Mouse (Mus musculus) forebrain, embryonic 16.5 days (tissue): ENCODE data around the gene Cdh6. TPM values are rescaled to one million over a fixed set of nuclear protein-coding genes. Genes with fewer than 3 reads are reported as not detected.
A peak's percentile ranks its signal among the peaks of the same experiment; 100 is the strongest.

Source experiments
- ATAC-seq: fragments of 200-750 bp; cut with Nextera tagmentation; 2 replicates; pipeline ENCODE4 v1.8.0; 2017; ENCODE audit warnings: mild to moderate bottlenecking, moderate library complexity
- H3K27ac ChIP-seq: fragments of 300-500 bp; sonication (generic); 2 replicates; pipeline ENCODE4 v1.5.1; 2014; ENCODE audit warnings: low read length, control low read depth
- H3K27me3 ChIP-seq: fragments of 300-500 bp; sonication (generic); replicated peaks from 2 replicates; pipeline ENCODE4 v1.6.1; 2014; ENCODE audit warnings: low read length; ENCODE audit not compliant: control insufficient read depth, insufficient read depth
- H3K36me3 ChIP-seq: fragments of 300-500 bp; sonication (generic); 2 replicates; pipeline ENCODE4 v1.6.1; 2014; ENCODE audit not compliant: control insufficient read depth, insufficient read depth
- H3K4me1 ChIP-seq: fragments of 300-500 bp; sonication (generic); replicated peaks from 2 replicates; pipeline ENCODE4 v1.6.1; 2014; ENCODE audit warnings: low read length; ENCODE audit not compliant: control insufficient read depth, insufficient read depth
- H3K4me2 ChIP-seq: fragments of 300-500 bp; sonication (generic); 2 replicates; pipeline ENCODE4 v1.6.1; 2014; ENCODE audit warnings: mild to moderate bottlenecking, low read length, control low read depth
- H3K4me3 ChIP-seq: fragments of 300-500 bp; sonication (generic); replicated peaks from 2 replicates; pipeline ENCODE4 v1.5.1; 2014; ENCODE audit warnings: mild to moderate bottlenecking, low read length, control low read depth
- H3K9ac ChIP-seq: fragments of 300-500 bp; sonication (generic); replicated peaks from 2 replicates; pipeline ENCODE4 v1.6.1; 2014; ENCODE audit warnings: low read depth, low read length, control low read depth
- H3K9me3 ChIP-seq: fragments of 300-500 bp; sonication (generic); 2 replicates; pipeline ENCODE4 v1.6.1; 2016; ENCODE audit warnings: low read length; ENCODE audit not compliant: control insufficient read depth
- WGBS: fragments of 180-500 bp; shearing (Covaris S2); extraction: QIAGEN DNeasy Blood & Tissue Kit; methylation state at CpG from one replicate; pipeline ENCODE4 v1.1.7; 2014; 5-methylcytosine and 5-hydroxymethylcytosine counted together
- polyA plus RNA-seq: library from polyadenylated mRNA; unstranded; fragments of >200 nt; fragmentation: Nextera tagmentation; extraction: Ambion mirVana; gene quantifications from 2 replicates; pipeline ENCODE4 v1.2.1, GENCODE M21; 2015

Gene Cdh6
- polyA plus RNA-seq, 1 experiment from 2014 or later, result 11.5 TPM

DNA sequence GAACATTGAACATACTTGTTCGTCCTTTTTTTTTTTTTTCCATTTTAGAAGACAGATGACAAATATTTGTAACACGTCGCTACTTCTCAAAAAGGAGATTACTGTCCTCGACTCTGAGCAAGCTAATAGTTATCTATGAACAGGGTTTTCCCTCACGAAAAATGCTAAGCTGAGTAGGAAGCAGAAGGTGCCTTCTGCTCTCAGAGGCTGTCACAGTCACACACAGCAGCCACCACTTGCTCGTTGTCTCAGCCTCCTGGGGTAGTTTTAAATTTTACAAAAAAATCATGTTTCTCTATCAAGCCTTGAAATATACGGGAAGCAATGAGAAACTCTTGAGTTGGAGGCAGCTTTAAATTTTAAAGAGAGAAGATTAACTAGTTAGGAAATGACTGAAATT, 125.6 kb downstream of the Cdh6 start:
- no peaks in the 10 kb centered on the region for H3K4me1 ChIP-seq
- H3K9me3 ChIP-seq, result no peaks in the 10 kb centered on the region
- no peak overlapping the region for H3K9ac ChIP-seq
- H3K27me3 ChIP-seq, result no peaks in the 10 kb centered on the region
- 81% methylated on average over 7 of the region's 7 CpGs for WGBS
- no peak overlapping the region for H3K4me3 ChIP-seq
- no peak for ATAC-seq
- H3K36me3 ChIP-seq, result no peaks in the 10 kb centered on the region
- H3K27ac ChIP-seq, result no peak overlapping the region
- H3K4me2 ChIP-seq, result no peak overlapping the region

DNA sequence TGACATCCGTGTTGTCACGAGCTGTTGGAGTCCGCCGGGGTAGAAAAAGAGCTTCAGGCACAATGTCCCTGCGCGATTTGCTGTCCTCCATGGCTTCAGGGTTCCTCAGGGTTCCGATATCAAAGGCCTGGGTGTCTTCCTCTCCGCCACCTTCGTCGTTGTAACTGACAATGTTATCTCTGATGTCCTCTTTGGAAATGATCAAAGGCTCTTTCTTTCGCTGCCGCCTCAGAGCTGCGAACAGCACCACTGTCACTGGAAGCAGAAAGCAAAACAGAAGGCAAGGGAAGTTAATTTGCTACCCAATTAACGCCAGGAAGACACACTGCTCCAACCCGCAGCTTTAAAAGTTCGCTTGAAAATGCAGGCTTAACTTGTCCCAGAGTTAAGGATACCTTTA, 139.0 kb downstream of the Cdh6 start:
- ATAC-seq, result no peak
- H3K27me3 ChIP-seq, result no peaks in the 10 kb centered on the region
- H3K27ac ChIP-seq, result no peak overlapping the region
- no peaks in the 10 kb centered on the region for H3K9me3 ChIP-seq
- H3K4me2 ChIP-seq, result 0 out of 2 replicates have a peak overlapping the region, but pooled peaks have one; percentile 0
- 0 out of 2 replicates have a peak, but pooled peaks cover 2% of the 10 kb centered on the region for H3K36me3 ChIP-seq
- H3K4me3 ChIP-seq, result no peak overlapping the region
- H3K9ac ChIP-seq, result no peak overlapping the region
- H3K4me1 ChIP-seq, result no peaks in the 10 kb centered on the region
- 72% methylated on average over 16 of the region's 16 CpGs for WGBS

DNA sequence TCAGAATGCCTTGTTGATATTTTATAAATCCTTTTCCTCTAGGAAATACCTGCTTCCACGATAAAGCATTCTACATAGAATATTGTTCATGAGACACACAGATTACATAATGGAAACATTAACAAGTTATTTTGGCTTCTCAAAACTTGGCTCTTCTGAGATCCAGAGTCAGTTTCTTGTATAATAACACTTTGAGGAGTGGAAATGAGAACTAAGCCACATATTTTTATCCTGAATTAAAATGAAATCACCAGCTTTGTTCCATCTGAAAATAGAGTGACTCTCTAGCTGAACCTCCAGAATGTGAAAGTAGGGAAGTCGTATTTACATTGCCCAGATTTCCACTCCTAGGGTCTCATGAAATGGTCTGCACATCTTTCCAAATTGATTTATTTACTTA, 142.8 kb downstream of the Cdh6 start:
- Histone ChIP-seq H3K9me3 (no peaks in the 10 kb centered on the region), H3K27me3 (no peaks in the 10 kb centered on the region), H3K4me2 (no peak overlapping the region), H3K27ac (no peak overlapping the region), H3K9ac (no peak overlapping the region), H3K4me3 (no peak overlapping the region), H3K4me1 (no peaks in the 10 kb centered on the region), H3K36me3 (0 out of 2 replicates have a peak, but pooled peaks cover 2% of the 10 kb centered on the region)
- 83% methylated on average over 2 of the region's 2 CpGs for WGBS
- ATAC-seq, result no peak

DNA sequence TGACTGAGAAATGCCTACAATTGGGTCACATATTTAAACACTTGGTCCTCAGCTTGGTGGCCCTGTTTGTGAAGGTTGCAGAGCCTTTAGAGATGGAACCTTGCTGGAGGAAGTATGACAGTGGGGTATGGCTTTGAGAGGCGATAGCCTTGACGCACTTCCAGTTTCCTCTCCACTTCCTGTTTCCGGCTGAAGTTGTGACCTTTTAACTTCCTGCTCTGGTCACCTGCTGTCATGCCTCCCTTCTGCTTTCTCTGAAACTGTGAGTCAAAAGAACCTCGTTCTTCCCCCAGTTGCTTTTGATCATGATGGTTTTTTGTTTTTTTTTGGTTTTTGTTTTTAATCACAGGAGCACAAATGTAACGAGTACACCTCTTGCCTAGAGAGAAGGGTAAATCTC, 146.0 kb downstream of the Cdh6 start:
- no peak overlapping the region for H3K4me3 ChIP-seq
- H3K27ac ChIP-seq, result no peak overlapping the region
- no peaks in the 10 kb centered on the region for H3K27me3 ChIP-seq
- no peak for ATAC-seq
- WGBS, result 71% methylated on average over 5 of the region's 5 CpGs
- H3K4me2 ChIP-seq, result no peak overlapping the region
- H3K4me1 ChIP-seq, result no peaks in the 10 kb centered on the region
- no peaks in the 10 kb centered on the region for H3K36me3 ChIP-seq
- H3K9ac ChIP-seq, result no peak overlapping the region
- no peaks in the 10 kb centered on the region for H3K9me3 ChIP-seq

DNA sequence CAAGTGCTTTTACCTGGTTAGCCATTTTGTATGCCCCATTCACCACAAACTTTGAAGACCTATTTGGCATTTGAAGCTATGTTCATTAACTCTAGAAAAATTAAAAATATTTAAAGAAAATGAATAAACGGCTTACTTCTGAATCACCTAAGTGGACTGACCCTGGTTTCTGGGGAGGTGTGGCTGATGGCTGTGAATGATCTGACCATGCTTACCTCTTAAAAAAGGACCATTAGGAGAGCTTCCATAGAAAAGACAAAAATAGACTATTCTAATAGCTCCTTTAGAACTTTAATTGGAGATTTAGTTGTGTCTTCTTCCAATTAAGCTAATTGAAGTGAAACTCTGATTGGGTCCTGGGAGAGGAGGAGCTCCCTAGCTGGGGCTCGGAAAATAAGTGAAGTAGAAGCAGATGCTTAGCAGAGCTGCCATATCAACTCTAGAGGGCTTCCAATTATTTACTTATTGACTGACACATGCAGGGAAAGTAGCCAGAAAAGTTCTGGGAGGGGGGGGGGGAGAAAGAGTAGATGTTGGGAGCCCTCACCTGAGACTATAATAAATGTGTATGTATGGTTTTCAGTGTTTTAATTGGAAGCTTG, 156.6 kb downstream of the Cdh6 start:
- Histone ChIP-seq H3K4me2 (no peak overlapping the region), H3K27me3 (no peaks in the 10 kb centered on the region), H3K4me1 (no peaks in the 10 kb centered on the region), H3K36me3 (no peaks in the 10 kb centered on the region), H3K4me3 (no peak overlapping the region), H3K9me3 (no peaks in the 10 kb centered on the region), H3K9ac (no peak overlapping the region), H3K27ac (no peak overlapping the region)
- WGBS, result 41% methylated on average over 2 of the region's 2 CpGs
- ATAC-seq, result no peak

DNA sequence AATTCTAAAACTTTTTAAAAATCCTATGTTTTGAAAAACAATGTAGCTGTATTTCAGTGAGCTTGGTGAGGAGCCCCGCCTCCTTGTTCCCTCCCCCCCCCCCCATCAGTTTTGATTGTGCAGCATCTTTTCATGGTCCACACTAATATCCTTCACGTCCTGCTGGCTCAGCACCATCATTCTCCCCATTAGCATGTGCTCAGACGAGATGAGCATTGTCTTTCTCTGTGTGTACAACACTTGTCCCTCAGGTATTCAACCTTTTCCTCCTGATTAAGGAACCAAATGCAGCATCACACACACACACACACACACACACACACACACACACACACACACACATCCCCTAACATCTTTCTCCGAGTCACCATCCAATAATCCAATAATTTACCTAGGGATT, 164.7 kb downstream of the Cdh6 start:
- ATAC-seq, result no peak
- WGBS, result 13% methylated on average over 4 of the region's 4 CpGs

DNA sequence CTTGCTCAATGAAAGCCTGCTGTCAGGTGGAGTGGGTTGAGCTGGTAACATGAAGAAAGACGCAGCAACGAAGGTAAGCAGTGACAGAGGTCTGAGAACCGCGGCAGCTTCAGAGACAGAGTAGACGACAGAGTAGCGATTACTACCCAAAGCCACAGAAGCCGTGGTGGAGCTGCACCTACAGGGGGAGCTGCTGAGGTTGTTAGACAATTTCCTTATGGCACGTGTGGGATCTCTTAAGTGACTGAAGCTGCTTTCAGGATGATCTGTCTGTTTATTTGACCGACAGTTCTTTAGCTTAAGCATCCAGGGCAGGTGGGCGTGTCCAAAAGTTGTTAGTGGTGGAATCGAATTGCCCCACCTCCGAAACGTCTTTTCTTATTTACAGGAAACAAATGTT, 167.5 kb downstream of the Cdh6 start:
- 87% methylated on average over 13 of the region's 13 CpGs for WGBS
- no peaks in the 10 kb centered on the region for H3K4me1 ChIP-seq
- H3K4me3 ChIP-seq, result no peak overlapping the region
- H3K4me2 ChIP-seq, result no peak overlapping the region
- H3K9me3 ChIP-seq, result no peaks in the 10 kb centered on the region
- no peaks in the 10 kb centered on the region for H3K27me3 ChIP-seq
- no peaks in the 10 kb centered on the region for H3K36me3 ChIP-seq
- no peak overlapping the region for H3K27ac ChIP-seq
- no peak overlapping the region for H3K9ac ChIP-seq
- no peak for ATAC-seq

More for the DNA sequence above, 164.7 kb downstream of the Cdh6 start:
- H3K36me3 ChIP-seq, result no peaks in the 10 kb centered on the region
- no peak overlapping the region for H3K27ac ChIP-seq
- H3K27me3 ChIP-seq, result no peaks in the 10 kb centered on the region
- no peak overlapping the region for H3K4me2 ChIP-seq
- no peak overlapping the region for H3K9ac ChIP-seq
- H3K4me1 ChIP-seq, result no peaks in the 10 kb centered on the region
- H3K4me3 ChIP-seq, result no peak overlapping the region
- no peaks in the 10 kb centered on the region for H3K9me3 ChIP-seq

DNA sequence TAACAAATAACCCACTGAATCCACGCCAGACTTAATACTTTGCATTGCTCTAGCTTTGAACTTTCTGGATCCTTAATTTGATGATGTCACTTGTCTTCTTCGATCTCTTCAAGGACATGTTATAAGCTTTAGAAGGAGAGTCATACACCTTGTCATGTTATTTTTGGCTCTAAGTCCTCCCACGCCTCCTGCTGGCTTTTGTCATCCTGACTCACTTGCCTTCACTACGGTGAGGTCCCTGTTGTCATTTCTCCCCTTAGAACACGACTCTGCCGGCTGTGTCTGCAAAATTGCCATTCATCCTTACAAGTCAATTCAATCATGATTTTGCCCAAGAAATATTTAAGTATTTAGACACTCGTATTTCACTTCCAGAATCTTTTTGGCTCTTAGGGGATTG, 171.9 kb downstream of the Cdh6 start:
- Histone ChIP-seq H3K27me3 (no peaks in the 10 kb centered on the region), H3K9ac (no peak overlapping the region), H3K4me2 (no peak overlapping the region), H3K4me1 (no peaks in the 10 kb centered on the region), H3K9me3 (no peaks in the 10 kb centered on the region), H3K4me3 (no peak overlapping the region), H3K36me3 (no peaks in the 10 kb centered on the region), H3K27ac (no peak overlapping the region)
- ATAC-seq, result no peak
- 78% methylated on average over 7 of the region's 7 CpGs for WGBS

DNA sequence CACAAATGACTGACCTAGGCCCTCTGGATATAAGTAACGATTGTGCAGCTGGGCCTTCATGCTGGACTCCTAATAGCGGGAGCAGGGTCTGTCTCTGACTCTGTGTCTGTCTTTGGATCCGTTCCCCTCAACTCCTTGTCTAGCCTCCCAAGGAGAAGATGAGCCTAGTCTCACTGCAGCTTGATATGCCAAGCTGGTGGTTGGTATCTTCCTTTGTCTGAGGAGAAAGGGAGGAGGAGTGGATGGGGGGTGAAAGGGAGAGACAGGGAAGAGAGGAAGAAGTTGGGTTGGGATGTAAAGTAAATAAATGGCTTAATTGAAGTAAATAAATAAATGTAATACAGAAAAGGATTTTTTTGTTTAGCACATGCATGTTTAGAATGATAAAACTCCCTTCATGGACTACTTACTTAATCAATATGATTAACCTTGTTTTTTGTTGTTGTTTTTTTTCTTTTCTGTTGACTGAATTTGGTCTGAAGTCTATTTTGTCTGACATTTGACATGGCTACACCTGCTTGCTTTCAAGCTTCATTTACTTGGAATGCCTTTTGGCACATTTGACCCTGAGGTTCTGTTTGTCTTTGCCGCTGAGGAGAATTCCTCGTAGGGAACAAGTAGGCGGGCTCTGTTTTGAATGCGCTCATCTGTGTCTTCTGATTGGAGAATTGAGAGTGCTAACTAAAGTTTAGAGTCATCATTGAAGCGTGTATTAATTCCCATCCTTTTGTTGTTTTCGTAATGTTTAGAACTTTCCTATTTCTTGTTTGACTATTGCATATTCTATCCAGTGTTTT, 178.7 kb downstream of the Cdh6 start:
- H3K36me3 ChIP-seq, result no peaks in the 10 kb centered on the region
- 89% methylated on average over 9 of the region's 9 CpGs for WGBS
- no peaks in the 10 kb centered on the region for H3K9me3 ChIP-seq
- no peak overlapping the region for H3K4me2 ChIP-seq
- no peaks in the 10 kb centered on the region for H3K4me1 ChIP-seq
- no peak for ATAC-seq
- no peak overlapping the region for H3K9ac ChIP-seq
- H3K27me3 ChIP-seq, result no peaks in the 10 kb centered on the region
- no peak overlapping the region for H3K27ac ChIP-seq
- no peak overlapping the region for H3K4me3 ChIP-seq
